Mouse (Mus musculus) kidney, embryonic 14.5 days (tissue): Measurements from ENCODE around the gene Mup3. TPM values are rescaled to one million over a fixed set of nuclear protein-coding genes. Genes with fewer than 3 reads are reported as not detected.

Experiments used
- polyA plus RNA-seq: library from polyadenylated mRNA; unstranded; fragments of >200 nt; fragmentation: Nextera tagmentation; extraction: Ambion mirVana; gene quantifications from 2 replicates; pipeline ENCODE4 v1.2.1, GENCODE M21; 2014

The Mup3 gene
- polyA plus RNA-seq, 1 experiment from 2014 or later: not detected

Other genes with a start within 250 kb of the Mup3 start
- gene Mup20, start 33.2 kb downstream of the Mup3 start, polyA plus RNA-seq: not detected in 2 replicates
- not detected in 2 replicates for gene Mup21, start 63.5 kb upstream of the Mup3 start, polyA plus RNA-seq
- gene Zfp37, start 143.7 kb upstream of the Mup3 start, polyA plus RNA-seq: 10.0 and 15.5 TPM in 2 replicates
- gene Slc31a2, start 175.2 kb upstream of the Mup3 start, polyA plus RNA-seq: 18.0 and 19.9 TPM in 2 replicates